Mouse (Mus musculus) limb, embryonic 13.5 days (tissue): ENCODE measurements at regions not wholly inside any gene's neighbourhood (a gene's known extent, or its start where the extent isn't known, plus 50 kb on each side); places are given as distances from the start of the nearest gene placed in this dataset.
A peak's percentile ranks its signal among the peaks of the same experiment; 100 is the strongest.

ENCODE experiments used
- ATAC-seq: fragments of 200-750 bp; cut with Nextera tagmentation; 2 replicates; pipeline ENCODE4 v1.8.0; 2017; ENCODE audit warnings: low read depth, moderate number of reproducible peaks, moderate TSS enrichment; ENCODE audit not compliant: low FRiP score
- H3K27ac ChIP-seq: fragments of 300-500 bp; sonication (generic); 2 replicates; pipeline ENCODE4 v1.5.1; 2015; ENCODE audit warnings: inconsistent platforms, mild to moderate bottlenecking, moderate library complexity
- H3K27me3 ChIP-seq: fragments of 300-500 bp; sonication (generic); 2 replicates; pipeline ENCODE4 v1.6.1; 2015; ENCODE audit warnings: mild to moderate bottlenecking, inconsistent platforms
- H3K36me3 ChIP-seq: fragments of 300-500 bp; sonication (generic); 2 replicates; pipeline ENCODE4 v1.6.1; 2015; ENCODE audit warnings: inconsistent platforms, mild to moderate bottlenecking, moderate library complexity
- H3K4me1 ChIP-seq: fragments of 300-500 bp; sonication (generic); 2 replicates; pipeline ENCODE4 v1.6.1; 2015; ENCODE audit warnings: inconsistent platforms
- H3K4me2 ChIP-seq: fragments of 300-500 bp; sonication (generic); replicated peaks from 2 replicates; pipeline ENCODE4 v1.6.1; 2015; ENCODE audit warnings: inconsistent platforms, mild to moderate bottlenecking, moderate library complexity
- H3K4me3 ChIP-seq: fragments of 300-500 bp; sonication (generic); 2 replicates; pipeline ENCODE4 v1.5.1; 2015; ENCODE audit warnings: moderate library complexity, mild to moderate bottlenecking, inconsistent platforms
- H3K9ac ChIP-seq: fragments of 300-500 bp; sonication (generic); 2 replicates; pipeline ENCODE4 v1.6.1; 2015; ENCODE audit warnings: mild to moderate bottlenecking, inconsistent platforms
- H3K9me3 ChIP-seq: fragments of 300-500 bp; sonication (generic); 2 replicates; pipeline ENCODE4 v1.6.1; 2016; ENCODE audit warnings: inconsistent platforms
- WGBS: fragments of 180-500 bp; shearing (Covaris S2); methylation state at CpG from one replicate; pipeline ENCODE4 v1.1.7; 2015; 5-methylcytosine and 5-hydroxymethylcytosine counted together

GRCm38 (mm10) chr11:32902923-32903322 lies 78.5 kb upstream of the Smim23 start:
- 0 out of 2 replicates have a peak, but pooled peaks cover 2% of the 10 kb centered on the region for H3K27me3 ChIP-seq
- 22% methylated on average over 6 of the region's 10 CpGs for WGBS
- H3K9me3 ChIP-seq: no peaks in the 10 kb centered on the region
- peaks cover 71% of the 10 kb centered on the region for H3K4me1 ChIP-seq
- no peak for ATAC-seq
- no peak overlapping the region for H3K4me3 ChIP-seq
- no peak overlapping the region; the same call in 1 of the 2 replicates for H3K27ac ChIP-seq
- no peaks in the 10 kb centered on the region for H3K36me3 ChIP-seq
- H3K9ac ChIP-seq: no peak overlapping the region
- H3K4me2 ChIP-seq: no peak overlapping the region

- Histone ChIP-seq H3K9ac (no peak overlapping the region), H3K9me3 (no peaks in the 10 kb centered on the region), H3K4me1 (peaks cover 58% of the 10 kb centered on the region), H3K27me3 (0 out of 2 replicates have a peak, but pooled peaks cover 2% of the 10 kb centered on the region), H3K4me3 (no peak overlapping the region), H3K4me2 (peak overlapping the region; percentile 25), H3K36me3 (no peaks in the 10 kb centered on the region), H3K27ac (peak overlapping the region; percentile 67; the same call in 1 of the 2 replicates)
- peak; percentile 44; the same call in 1 of the 2 replicates for ATAC-seq
- 23% methylated on average over 6 of the region's 6 CpGs for WGBS
These were observed 76.0 kb upstream of the Smim23 start for GRCm38 (mm10) chr11:32900437-32900836.

DNA sequence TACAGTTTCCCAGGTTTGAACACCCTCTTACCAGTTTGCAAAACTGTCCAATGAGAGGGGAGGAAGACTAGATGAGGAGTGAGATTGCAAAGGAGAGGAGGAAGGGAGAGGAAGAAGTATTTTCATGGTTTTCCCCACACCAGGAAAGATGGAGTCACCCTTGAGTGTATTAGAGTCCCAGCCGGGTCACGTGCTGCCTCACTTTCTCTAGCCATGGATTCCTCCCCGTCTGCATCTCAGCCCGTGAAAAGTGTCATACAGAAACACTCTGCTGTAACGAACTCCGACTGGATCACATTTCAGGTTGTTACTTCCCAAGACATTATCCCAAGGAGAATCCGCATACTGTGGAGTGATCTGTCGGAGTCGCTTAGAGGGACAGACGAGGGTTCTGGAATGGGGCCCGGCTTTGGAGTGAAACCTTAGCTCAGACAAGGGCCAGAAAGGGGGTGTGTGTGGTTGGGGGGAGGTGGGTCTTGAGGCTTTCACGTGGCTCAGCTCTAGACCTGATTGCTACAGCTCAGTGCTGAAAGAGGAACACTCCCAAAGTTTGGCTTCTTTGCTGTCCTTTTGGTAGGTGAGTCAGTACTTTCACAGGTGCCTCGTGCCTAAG lies 75.3 kb upstream of the Smim23 start:
- H3K4me3 ChIP-seq: no peak overlapping the region
- H3K36me3 ChIP-seq: no peaks in the 10 kb centered on the region
- H3K4me1 ChIP-seq: peaks cover 58% of the 10 kb centered on the region
- peak; percentile 76 for ATAC-seq
- no peaks in the 10 kb centered on the region for H3K9me3 ChIP-seq
- WGBS: 28% methylated on average over 13 of the region's 13 CpGs
- 0 out of 2 replicates have a peak, but pooled peaks cover 2% of the 10 kb centered on the region for H3K27me3 ChIP-seq
- H3K27ac ChIP-seq: peak overlapping the region; percentile 67; the same call in 1 of the 2 replicates
- no peak overlapping the region for H3K9ac ChIP-seq
- peak overlapping the region; percentile 25 for H3K4me2 ChIP-seq

DNA sequence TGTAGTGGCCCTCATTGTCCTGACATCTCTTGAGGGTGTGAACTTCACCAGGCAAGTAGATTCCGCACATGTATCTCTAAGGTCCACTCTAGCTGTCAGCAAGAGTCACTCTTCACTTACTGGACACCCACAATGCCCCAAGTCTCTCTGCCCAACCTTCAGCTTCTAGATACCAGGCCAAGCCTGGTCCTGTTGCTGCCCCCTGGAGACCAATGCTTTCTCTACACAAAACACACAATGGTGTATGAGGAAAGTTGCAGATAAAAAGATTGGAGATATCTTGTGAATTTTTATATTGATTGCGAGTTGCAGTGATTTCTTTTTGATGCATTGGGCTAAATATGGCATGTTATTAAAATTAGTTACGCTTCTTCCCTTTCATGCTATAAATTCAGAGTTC lies 71.0 kb upstream of the Smim23 start:
- 78% methylated on average over 3 of the region's 3 CpGs for WGBS
- Histone ChIP-seq H3K9ac (no peak overlapping the region), H3K4me1 (peaks cover 32% of the 10 kb centered on the region), H3K36me3 (no peaks in the 10 kb centered on the region), H3K27ac (no peak overlapping the region), H3K27me3 (no peaks in the 10 kb centered on the region), H3K4me2 (no peak overlapping the region), H3K9me3 (no peaks in the 10 kb centered on the region), H3K4me3 (no peak overlapping the region)
- no peak for ATAC-seq

- WGBS: 41% methylated on average over 11 of the region's 11 CpGs
- H3K27ac ChIP-seq: no peak overlapping the region
- ATAC-seq: no peak
These were observed 68.9 kb upstream of the Smim23 start for GRCm38 (mm10) chr11:32893146-32893903.

GRCm38 (mm10) chr11:32892496-32892895 lies 68.1 kb upstream of the Smim23 start:
- Histone ChIP-seq H3K4me1 (peaks cover 18% of the 10 kb centered on the region), H3K9ac (no peak overlapping the region), H3K4me2 (no peak overlapping the region), H3K4me3 (no peak overlapping the region), H3K9me3 (no peaks in the 10 kb centered on the region), H3K27me3 (0 out of 2 replicates have a peak, but pooled peaks cover 3% of the 10 kb centered on the region), H3K36me3 (no peaks in the 10 kb centered on the region), H3K27ac (no peak overlapping the region)
- no peak for ATAC-seq
- WGBS: 87% methylated on average over 5 of the region's 5 CpGs

More at GRCm38 (mm10) chr11:32893146-32893903, 68.9 kb upstream of the Smim23 start:
- Histone ChIP-seq H3K27me3 (no peaks in the 10 kb centered on the region), H3K4me1 (peaks cover 22% of the 10 kb centered on the region), H3K4me2 (no peak overlapping the region), H3K9me3 (no peaks in the 10 kb centered on the region), H3K9ac (no peak overlapping the region), H3K4me3 (no peak overlapping the region), H3K36me3 (no peaks in the 10 kb centered on the region)

DNA sequence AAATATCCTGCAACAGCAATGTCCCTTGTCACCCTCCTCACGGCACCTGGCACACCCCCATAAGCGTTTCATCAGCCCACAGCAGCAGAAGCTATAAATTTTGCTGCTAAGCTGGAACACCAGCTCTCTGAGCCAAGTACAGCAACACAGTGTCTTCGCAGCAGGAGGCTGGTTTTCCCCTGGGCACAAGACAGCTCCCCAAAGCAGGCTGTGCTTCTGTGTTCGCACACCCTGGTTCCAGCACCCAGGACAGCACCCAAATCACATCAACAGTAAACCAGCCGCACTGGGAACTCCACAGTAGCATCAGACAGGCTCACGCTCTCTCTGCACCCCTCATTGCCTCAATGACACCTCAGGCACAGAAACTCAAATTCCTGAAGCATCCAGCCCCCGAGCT lies 64.8 kb upstream of the Smim23 start:
- WGBS: 13% methylated on average over 7 of the region's 7 CpGs

DNA sequence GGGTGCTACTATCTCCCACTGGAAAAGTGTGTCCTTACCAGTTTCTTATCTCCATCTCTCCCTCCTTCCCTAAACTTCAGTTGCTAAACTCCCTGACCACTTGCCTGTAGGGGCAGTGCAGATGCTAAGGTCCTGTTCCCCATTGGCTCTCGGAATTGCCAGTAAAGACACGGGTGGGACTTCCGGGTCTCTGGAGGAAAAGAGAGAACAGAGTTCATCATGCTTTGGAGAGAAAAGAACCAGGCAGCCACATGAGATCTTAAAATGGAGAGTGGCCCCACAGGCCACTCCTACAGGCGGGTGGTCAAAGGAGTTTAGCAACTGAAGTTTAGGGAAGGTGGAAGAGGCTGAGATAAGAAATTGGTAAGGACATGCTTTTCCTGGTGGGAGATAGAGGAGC lies 60.3 kb upstream of the Smim23 start:
- ATAC-seq: no peak
- 77% methylated on average over 4 of the region's 4 CpGs for WGBS
- 0 out of 2 replicates have a peak, but pooled peaks cover 5% of the 10 kb centered on the region for H3K9me3 ChIP-seq

More for the DNA sequence above, 64.8 kb upstream of the Smim23 start:
- H3K4me2 ChIP-seq: no peak overlapping the region
- H3K4me1 ChIP-seq: peaks cover 18% of the 10 kb centered on the region
- no peak overlapping the region for H3K9ac ChIP-seq
- H3K27me3 ChIP-seq: 0 out of 2 replicates have a peak, but pooled peaks cover 3% of the 10 kb centered on the region
- H3K9me3 ChIP-seq: no peaks in the 10 kb centered on the region
- H3K4me3 ChIP-seq: no peak overlapping the region
- H3K36me3 ChIP-seq: no peaks in the 10 kb centered on the region
- H3K27ac ChIP-seq: no peak overlapping the region
- ATAC-seq: no peak

GRCm38 (mm10) chr11:32883062-32883852 lies 58.9 kb upstream of the Smim23 start:
- no peak overlapping the region for H3K9ac ChIP-seq
- peak; percentile 92 for ATAC-seq
- H3K4me1 ChIP-seq: peaks cover 14% of the 10 kb centered on the region
- 7% methylated on average over 9 of the region's 10 CpGs for WGBS
- 0 out of 2 replicates have a peak, but pooled peaks cover 5% of the 10 kb centered on the region for H3K9me3 ChIP-seq
- H3K27me3 ChIP-seq: 0 out of 2 replicates have a peak, but pooled peaks cover 3% of the 10 kb centered on the region
- no peaks in the 10 kb centered on the region for H3K36me3 ChIP-seq
- H3K27ac ChIP-seq: peak overlapping the region; percentile 40; the same call in 1 of the 2 replicates
- H3K4me3 ChIP-seq: no peak overlapping the region
- H3K4me2 ChIP-seq: no peak overlapping the region

More for the DNA sequence above, 60.3 kb upstream of the Smim23 start:
- Histone ChIP-seq H3K27ac (no peak overlapping the region), H3K27me3 (0 out of 2 replicates have a peak, but pooled peaks cover 3% of the 10 kb centered on the region), H3K36me3 (no peaks in the 10 kb centered on the region), H3K9ac (no peak overlapping the region), H3K4me2 (no peak overlapping the region), H3K4me1 (peaks cover 25% of the 10 kb centered on the region), H3K4me3 (no peak overlapping the region)

DNA sequence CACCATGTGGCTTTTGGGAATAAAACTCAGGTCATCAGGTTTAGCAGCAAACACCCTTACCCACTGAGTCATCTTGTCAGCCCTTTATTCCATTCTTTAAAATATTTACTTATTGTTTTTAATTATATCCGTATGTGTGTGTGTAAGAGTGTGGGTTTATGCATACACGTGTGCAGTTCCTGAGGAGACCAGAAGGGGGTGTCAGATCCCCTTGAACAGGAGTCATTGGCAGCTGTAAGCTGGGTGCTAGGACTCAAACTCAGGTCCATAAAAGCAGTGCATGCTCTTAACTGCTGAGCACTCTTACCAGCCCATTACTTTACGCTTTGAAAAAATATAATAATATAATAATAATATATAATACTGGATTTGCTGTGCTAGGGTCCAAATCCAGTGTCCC lies 54.6 kb upstream of the Smim23 start:
- Histone ChIP-seq H3K4me2 (no peak overlapping the region), H3K9ac (no peak overlapping the region), H3K27me3 (no peaks in the 10 kb centered on the region), H3K4me3 (no peak overlapping the region), H3K9me3 (peaks cover 10% of the 10 kb centered on the region; the same call in 1 of the 2 replicates), H3K36me3 (no peaks in the 10 kb centered on the region), H3K4me1 (peaks cover 12% of the 10 kb centered on the region), H3K27ac (no peak overlapping the region)
- WGBS: 100% methylated on average over 3 of the region's 3 CpGs
- no peak for ATAC-seq
